Mouse (Mus musculus) intestine, embryonic 14.5 days (tissue): Measurements from ENCODE around the gene Efcab6. TPM values are rescaled to one million over a fixed set of nuclear protein-coding genes. Genes with fewer than 3 reads are reported as not detected.

Experiments
- ATAC-seq: fragments of 200-750 bp; cut with Nextera tagmentation; replicated peaks from 2 replicates; pipeline ENCODE4 v1.8.0; 2017; ENCODE audit warnings: low read depth, moderate number of reproducible peaks, moderate TSS enrichment, moderate library complexity; ENCODE audit not compliant: low FRiP score, low TSS enrichment
- DNase-seq: peaks from one replicate; pipeline ENCODE4 v3.0.0-alpha.2; 2018; ENCODE audit warnings: low spot score
- H3K27ac ChIP-seq: fragments of 300-500 bp; sonication (generic); 2 replicates; pipeline ENCODE4 v1.5.1; 2014; ENCODE audit warnings: low read depth, mild to moderate bottlenecking, control low read depth
- H3K27me3 ChIP-seq: fragments of 300-500 bp; sonication (generic); replicated peaks from 2 replicates; pipeline ENCODE4 v1.6.1; 2014; ENCODE audit warnings: low read length, control low read depth; ENCODE audit not compliant: control insufficient read depth, insufficient read depth
- H3K36me3 ChIP-seq: fragments of 300-500 bp; sonication (generic); 2 replicates; pipeline ENCODE4 v1.6.1; 2014; ENCODE audit warnings: low read length, control low read depth; ENCODE audit not compliant: control insufficient read depth, insufficient read depth
- H3K4me1 ChIP-seq: fragments of 300-500 bp; sonication (generic); replicated peaks from 2 replicates; pipeline ENCODE4 v1.6.1; 2014; ENCODE audit warnings: low read length, control low read depth, mixed read lengths; ENCODE audit not compliant: control insufficient read depth, insufficient read depth
- H3K4me2 ChIP-seq: fragments of 300-500 bp; sonication (generic); 2 replicates; pipeline ENCODE4 v1.6.1; 2014; ENCODE audit warnings: low read length
- H3K4me3 ChIP-seq: fragments of 300-500 bp; sonication (generic); 2 replicates; pipeline ENCODE4 v1.5.1; 2014; ENCODE audit warnings: low read depth, low read length, control low read depth, mixed read lengths
- H3K9ac ChIP-seq: fragments of 300-500 bp; sonication (generic); 2 replicates; pipeline ENCODE4 v1.6.1; 2014; ENCODE audit warnings: mild to moderate bottlenecking, low read length
- H3K9me3 ChIP-seq: fragments of 300-500 bp; sonication (generic); 2 replicates; pipeline ENCODE4 v1.6.1; 2016; ENCODE audit warnings: low read length, control low read depth; ENCODE audit not compliant: control insufficient read depth
- WGBS: fragments of 180-500 bp; shearing (Covaris S2); extraction: QIAGEN DNeasy Blood & Tissue Kit; methylation state at CpG from one replicate; pipeline ENCODE4 v1.1.7; 2014; 5-methylcytosine and 5-hydroxymethylcytosine counted together
- polyA plus RNA-seq: library from polyadenylated mRNA; unstranded; fragments of >200 nt; fragmentation: Nextera tagmentation; extraction: Ambion mirVana; gene quantifications from 2 replicates; pipeline ENCODE4 v1.2.1, GENCODE M21; 2014

The Efcab6 gene
- polyA plus RNA-seq, 1 experiment from 2014 or later = 0.27 TPM

DNA sequence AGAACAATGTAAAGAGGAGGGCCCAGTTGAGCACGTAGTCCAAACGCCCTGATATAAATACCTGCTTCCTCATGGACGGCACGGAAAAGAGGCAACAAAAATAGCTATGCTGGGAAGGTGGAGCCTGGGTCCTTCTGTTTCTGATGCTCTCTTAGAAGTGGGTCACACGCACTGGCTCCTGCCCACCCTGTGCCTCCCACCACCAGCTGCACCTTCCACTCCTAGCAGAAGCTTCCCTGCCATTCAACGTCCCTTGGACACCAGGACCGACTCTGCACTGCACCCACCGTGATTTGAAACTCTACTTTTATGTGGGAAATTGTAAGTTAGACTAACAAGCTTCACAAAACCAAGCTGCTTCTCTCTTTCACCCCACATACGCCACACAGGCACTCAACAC, 12.8 kb downstream of the Efcab6 start:
- no peak for ATAC-seq
- Histone ChIP-seq H3K27me3 (no peaks in the 10 kb centered on the region), H3K9ac (no peak overlapping the region), H3K4me1 (no peaks in the 10 kb centered on the region), H3K9me3 (no peaks in the 10 kb centered on the region), H3K27ac (no peak overlapping the region), H3K4me2 (no peak overlapping the region), H3K36me3 (no peaks in the 10 kb centered on the region), H3K4me3 (no peak overlapping the region)
- WGBS = 80% methylated on average over 9 of the region's 9 CpGs
- DNase-seq = no peak

DNA sequence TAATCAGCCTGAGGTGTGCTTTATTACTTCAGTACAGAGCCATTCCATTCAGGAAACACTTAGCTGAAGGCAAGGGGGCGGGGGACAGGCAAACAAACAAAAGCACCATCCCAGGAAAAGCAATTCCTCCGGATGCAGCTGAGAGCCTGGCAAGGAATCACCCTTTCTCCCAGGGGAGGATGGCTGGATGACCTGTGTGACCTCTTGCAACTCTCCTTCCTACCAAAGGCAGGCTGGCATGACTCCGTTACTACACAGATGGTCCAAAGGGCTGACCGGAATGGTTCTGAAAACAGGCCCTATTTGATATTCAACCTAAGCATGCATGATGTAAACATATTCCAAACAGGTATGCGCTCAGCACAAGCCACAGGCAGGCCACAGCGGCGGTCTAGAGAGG, 15.6 kb downstream of the Efcab6 start:
- no peak for ATAC-seq
- no peak overlapping the region for H3K27ac ChIP-seq
- DNase-seq = no peak

DNA sequence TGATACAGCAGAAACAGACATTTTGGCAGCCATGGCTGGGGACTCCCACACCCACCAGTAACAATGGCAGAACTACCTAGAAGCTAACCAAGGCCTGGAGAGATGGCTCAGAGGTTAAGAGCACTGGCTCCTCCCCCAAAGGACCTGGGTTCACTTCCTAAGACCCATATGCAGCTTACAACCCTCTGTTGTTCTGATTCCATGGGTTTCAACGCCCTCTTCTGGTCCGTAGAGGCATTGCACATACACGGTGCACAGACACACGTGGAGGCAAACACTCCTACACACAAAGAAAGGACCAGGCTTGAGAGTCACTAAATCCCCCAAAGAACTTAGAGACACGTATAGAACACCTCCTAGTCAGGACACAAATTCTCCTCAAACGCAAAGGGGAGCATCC, 19.6 kb downstream of the Efcab6 start:
- Histone ChIP-seq H3K4me2 (no peak overlapping the region), H3K4me3 (no peak overlapping the region), H3K4me1 (no peaks in the 10 kb centered on the region), H3K9ac (no peak overlapping the region), H3K36me3 (no peaks in the 10 kb centered on the region), H3K9me3 (0 out of 2 replicates have a peak, but pooled peaks cover 4% of the 10 kb centered on the region), H3K27ac (no peak overlapping the region), H3K27me3 (no peaks in the 10 kb centered on the region)
- 86% methylated on average over 6 of the region's 6 CpGs for WGBS
- ATAC-seq = no peak
- no peak for DNase-seq

More for the DNA sequence above, 15.6 kb downstream of the Efcab6 start:
- WGBS = 54% methylated on average over 7 of the region's 7 CpGs
- no peak overlapping the region for H3K9ac ChIP-seq
- H3K36me3 ChIP-seq = no peaks in the 10 kb centered on the region
- H3K4me1 ChIP-seq = no peaks in the 10 kb centered on the region
- no peaks in the 10 kb centered on the region for H3K27me3 ChIP-seq
- H3K4me2 ChIP-seq = no peak overlapping the region
- no peak overlapping the region for H3K4me3 ChIP-seq
- H3K9me3 ChIP-seq = 0 out of 2 replicates have a peak, but pooled peaks cover under 1% of the 10 kb centered on the region

DNA sequence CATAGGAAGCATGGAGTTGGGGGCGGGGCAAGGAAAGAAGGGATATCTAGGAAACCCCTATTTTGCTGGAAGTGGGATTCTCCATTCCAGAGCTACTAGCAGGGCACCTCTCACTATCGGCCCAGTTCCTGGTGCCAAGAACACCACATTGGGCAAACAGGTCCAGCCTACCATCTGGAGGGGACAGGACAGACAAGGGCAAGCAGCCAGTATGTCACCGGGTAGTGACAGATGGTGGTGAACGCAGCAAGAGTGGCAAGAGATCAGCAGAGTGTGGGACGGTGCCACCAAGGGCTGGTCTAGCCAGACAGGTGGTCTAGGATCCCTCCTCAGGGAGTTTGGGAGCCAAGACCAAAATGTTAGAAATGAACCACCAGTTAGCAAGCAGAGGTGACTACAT, 28.1 kb downstream of the Efcab6 start:
- H3K9me3 ChIP-seq = no peaks in the 10 kb centered on the region
- H3K4me3 ChIP-seq = no peak overlapping the region
- WGBS = 91% methylated on average over 5 of the region's 5 CpGs
- no peak overlapping the region for H3K9ac ChIP-seq
- DNase-seq = no peak
- H3K4me2 ChIP-seq = no peak overlapping the region
- H3K27ac ChIP-seq = no peak overlapping the region
- no peaks in the 10 kb centered on the region for H3K36me3 ChIP-seq
- no peaks in the 10 kb centered on the region for H3K27me3 ChIP-seq
- H3K4me1 ChIP-seq = no peaks in the 10 kb centered on the region
- ATAC-seq = no peak

DNA sequence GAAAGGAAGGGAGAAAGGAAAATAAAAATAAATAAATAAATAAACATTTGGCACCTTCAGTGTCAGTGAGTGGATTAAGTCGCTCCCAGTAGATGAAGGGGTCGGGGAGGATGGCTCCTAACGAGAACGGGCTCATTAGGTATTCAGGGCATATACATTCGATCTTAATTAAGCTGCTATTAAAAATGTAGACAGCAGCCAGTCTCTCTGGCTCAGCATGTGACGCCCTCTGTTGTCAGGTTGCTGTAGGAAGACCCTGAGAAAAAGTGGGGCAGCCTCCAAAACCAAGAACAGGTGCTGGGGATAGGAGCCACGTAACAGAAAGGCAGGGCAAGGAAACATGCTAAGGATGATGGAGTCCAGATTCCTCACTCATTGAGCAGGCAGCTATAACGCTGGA, 39.5 kb downstream of the Efcab6 start:
- no peaks in the 10 kb centered on the region for H3K9me3 ChIP-seq
- no peak overlapping the region for H3K9ac ChIP-seq
- H3K4me2 ChIP-seq = no peak overlapping the region
- H3K4me3 ChIP-seq = no peak overlapping the region
- H3K36me3 ChIP-seq = no peaks in the 10 kb centered on the region
- H3K4me1 ChIP-seq = no peaks in the 10 kb centered on the region
- ATAC-seq = no peak
- H3K27ac ChIP-seq = no peak overlapping the region
- no peaks in the 10 kb centered on the region for H3K27me3 ChIP-seq
- DNase-seq = no peak
- WGBS = 71% methylated on average over 8 of the region's 8 CpGs

DNA sequence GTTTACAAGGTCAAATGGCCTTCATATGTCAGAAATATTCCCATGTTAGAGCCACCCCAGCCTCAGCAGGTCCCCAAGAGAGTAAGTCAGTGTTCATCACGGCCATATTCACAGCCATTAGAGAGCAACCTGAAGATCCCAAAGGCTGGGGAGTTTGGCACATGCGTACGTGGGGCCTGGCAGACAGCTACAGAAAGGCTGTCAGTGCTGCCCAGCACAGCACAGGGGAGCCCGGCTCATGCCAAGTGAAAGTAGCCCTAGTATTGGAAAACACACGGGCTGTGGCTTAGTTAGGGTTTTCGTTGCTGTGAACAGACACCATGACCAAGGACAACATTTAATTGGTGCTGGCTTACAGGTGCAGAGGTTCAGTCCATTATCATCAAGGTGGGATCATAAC, 40.3 kb downstream of the Efcab6 start:
- Histone ChIP-seq H3K36me3 (no peaks in the 10 kb centered on the region), H3K27me3 (no peaks in the 10 kb centered on the region), H3K9ac (no peak overlapping the region), H3K27ac (no peak overlapping the region), H3K4me3 (no peak overlapping the region), H3K4me1 (no peaks in the 10 kb centered on the region), H3K9me3 (no peaks in the 10 kb centered on the region), H3K4me2 (no peak overlapping the region)
- DNase-seq = no peak
- no peak for ATAC-seq
- WGBS = 90% methylated on average over 6 of the region's 6 CpGs

DNA sequence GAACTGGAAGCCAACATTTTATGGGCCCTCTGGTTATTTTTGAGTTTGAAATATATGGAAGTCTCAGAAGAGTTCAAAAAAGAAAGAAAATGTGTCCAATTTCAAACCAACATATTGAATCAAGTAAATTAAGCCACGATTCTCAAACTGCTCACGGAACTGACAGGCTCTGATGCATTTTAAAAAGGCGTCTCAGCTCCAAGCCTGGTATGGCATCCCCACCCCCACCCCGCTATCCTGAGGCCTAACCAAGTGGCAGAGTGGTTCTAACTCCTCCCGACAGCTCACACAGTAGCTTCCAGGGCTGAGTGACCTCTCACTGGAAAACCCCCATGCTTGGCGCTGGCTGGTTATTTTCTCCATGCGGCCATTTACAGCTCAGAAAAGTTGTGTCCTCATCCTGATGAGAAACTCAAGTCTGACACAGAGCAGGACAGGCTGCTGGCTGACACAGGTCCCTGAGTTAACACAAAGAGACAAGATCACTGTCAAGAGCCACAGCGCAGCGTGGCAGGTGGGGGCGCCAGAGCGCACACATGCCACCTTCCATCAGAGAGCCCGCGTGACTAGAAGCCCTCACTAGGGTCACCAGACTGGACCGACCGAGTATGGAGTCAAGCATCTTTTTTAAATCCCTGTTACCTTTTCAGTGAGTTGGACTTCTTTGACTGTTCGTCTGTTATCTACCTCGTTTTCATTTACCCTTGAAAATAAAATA, 55.7 kb downstream of the Efcab6 start:
- H3K27me3 ChIP-seq = no peaks in the 10 kb centered on the region

DNA sequence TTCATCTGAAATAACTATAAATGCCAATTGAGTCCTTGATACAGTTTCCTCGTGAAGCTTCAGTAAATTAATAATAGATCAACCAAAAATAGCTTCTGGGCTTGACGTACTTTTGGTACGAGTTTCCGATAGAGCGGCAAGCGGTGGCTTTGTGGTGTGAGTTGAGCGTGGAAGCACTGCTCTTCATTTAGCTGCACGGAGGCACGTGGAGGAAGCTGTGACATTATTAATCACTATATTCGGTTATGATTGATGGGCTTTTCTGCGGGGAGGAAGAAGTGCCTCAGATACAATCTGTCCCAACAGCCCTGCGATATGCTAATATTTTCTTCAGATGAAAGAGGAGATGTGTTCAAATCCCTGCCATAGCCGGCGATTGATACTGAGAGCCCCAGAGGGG, 60.9 kb downstream of the Efcab6 start:
- Histone ChIP-seq H3K36me3 (no peaks in the 10 kb centered on the region), H3K9ac (no peak overlapping the region), H3K27me3 (no peaks in the 10 kb centered on the region), H3K27ac (no peak overlapping the region), H3K4me2 (no peak overlapping the region), H3K9me3 (no peaks in the 10 kb centered on the region), H3K4me3 (no peak overlapping the region), H3K4me1 (no peaks in the 10 kb centered on the region)
- DNase-seq (no peak), ATAC-seq (no peak)
- 90% methylated on average over 14 of the region's 14 CpGs for WGBS

More for the DNA sequence above, 55.7 kb downstream of the Efcab6 start:
- Histone ChIP-seq H3K9ac (no peak overlapping the region), H3K4me3 (no peak overlapping the region), H3K36me3 (no peaks in the 10 kb centered on the region), H3K27ac (no peak overlapping the region), H3K4me2 (no peak overlapping the region), H3K9me3 (no peaks in the 10 kb centered on the region), H3K4me1 (no peaks in the 10 kb centered on the region)
- DNase-seq (no peak), ATAC-seq (no peak)
- WGBS = 59% methylated on average over 17 of the region's 17 CpGs

DNA sequence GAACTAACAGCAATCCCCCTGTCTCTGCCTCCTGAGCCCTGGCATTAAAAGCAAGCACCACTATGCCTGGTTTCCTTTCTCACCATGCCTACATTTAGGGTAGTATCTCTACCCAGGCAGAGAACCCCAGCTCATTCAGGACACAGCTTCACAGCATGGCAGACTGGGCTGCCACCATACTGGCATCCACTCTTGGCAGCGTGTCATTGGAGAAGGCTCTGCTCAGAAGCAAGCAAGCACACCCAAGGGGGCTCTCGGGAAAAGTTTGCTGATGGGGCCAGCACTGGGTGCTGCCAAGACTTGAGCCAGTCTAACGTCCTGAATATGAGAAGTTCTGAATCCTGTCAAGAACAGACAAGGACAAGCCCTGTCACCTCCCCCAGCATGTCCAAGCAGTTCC, 66.1 kb downstream of the Efcab6 start:
- H3K4me2 ChIP-seq = no peak overlapping the region
- no peaks in the 10 kb centered on the region for H3K27me3 ChIP-seq
- no peak overlapping the region for H3K4me3 ChIP-seq
- H3K27ac ChIP-seq = no peak overlapping the region
- H3K36me3 ChIP-seq = no peaks in the 10 kb centered on the region
- no peaks in the 10 kb centered on the region for H3K9me3 ChIP-seq
- ATAC-seq = no peak
- no peak overlapping the region for H3K9ac ChIP-seq
- H3K4me1 ChIP-seq = peaks cover 8% of the 10 kb centered on the region; the same call in 1 of the 2 replicates
- 77% methylated on average over 3 of the region's 3 CpGs for WGBS
- DNase-seq = no peak
